Mouse (Mus musculus) hindbrain, embryonic 10.5 days (tissue): ENCODE results near the gene Endod1. TPM values are rescaled to one million over a fixed set of nuclear protein-coding genes. Genes with fewer than 3 reads are reported as not detected.

Experiments used
- DNase-seq: peaks from one replicate; pipeline ENCODE4 v3.0.0-alpha.2; 2017; ENCODE audit warnings: low spot score
- H3K27ac ChIP-seq: fragments of 300-500 bp; sonication (generic); 2 replicates; pipeline ENCODE4 v1.5.1; 2016; ENCODE audit warnings: mild to moderate bottlenecking, moderate library complexity
- H3K27me3 ChIP-seq: fragments of 300-500 bp; sonication (generic); 2 replicates; pipeline ENCODE4 v1.6.1; 2016; ENCODE audit warnings: mild to moderate bottlenecking; ENCODE audit not compliant: poor library complexity, insufficient read depth, severe bottlenecking
- H3K36me3 ChIP-seq: fragments of 300-500 bp; sonication (generic); 2 replicates; pipeline ENCODE4 v1.6.1; 2016; ENCODE audit warnings: mild to moderate bottlenecking, moderate library complexity
- H3K4me1 ChIP-seq: fragments of 300-500 bp; sonication (generic); replicated peaks from 2 replicates; pipeline ENCODE4 v1.6.1; 2016; ENCODE audit warnings: mild to moderate bottlenecking
- H3K4me3 ChIP-seq: fragments of 300-500 bp; sonication (generic); 2 replicates; pipeline ENCODE4 v1.5.1; 2016; ENCODE audit warnings: mild to moderate bottlenecking, moderate library complexity
- H3K9me3 ChIP-seq: fragments of 300-500 bp; sonication (generic); 2 replicates; pipeline ENCODE4 v1.6.1; 2016; ENCODE audit warnings: mild to moderate bottlenecking, moderate library complexity
- WGBS: fragments of 180-500 bp; shearing (Covaris S2); methylation state at CpG from one replicate; pipeline ENCODE4 v1.1.7; 2016; 5-methylcytosine and 5-hydroxymethylcytosine counted together
- polyA plus RNA-seq: library from polyadenylated mRNA; unstranded; fragments of >200 nt; fragmentation: Nextera tagmentation; extraction: Ambion mirVana; gene quantifications from 2 replicates; pipeline ENCODE4 v1.2.1, GENCODE M21; 2016

Endod1 gene
- polyA plus RNA-seq, 1 experiment from 2014 or later = 7.1 TPM

DNA sequence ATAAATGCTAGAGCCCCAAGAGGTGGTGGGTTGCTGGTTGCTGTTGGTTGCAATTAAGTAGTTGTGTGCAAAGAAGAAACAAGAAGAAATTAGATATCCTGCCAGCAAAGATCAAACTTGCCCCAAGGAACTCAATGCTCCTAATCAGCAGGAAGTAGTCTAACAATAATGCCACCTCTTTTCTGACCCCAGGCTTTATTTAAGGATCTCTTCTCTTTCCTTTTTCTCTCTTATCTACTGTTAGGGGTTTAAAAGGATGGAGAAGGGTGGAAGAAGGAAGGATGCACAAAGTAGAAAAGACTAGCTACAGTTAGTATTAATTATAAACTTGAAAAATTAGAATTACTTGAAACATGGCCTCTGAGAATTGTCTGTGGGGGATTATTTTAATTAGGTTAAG, 8.9 kb downstream of the Endod1 start:
- no peak overlapping the region for H3K27ac ChIP-seq
- DNase-seq = no peak
- H3K4me1 ChIP-seq = no peaks in the 10 kb centered on the region
- peaks cover 4% of the 10 kb centered on the region; the same call in 1 of the 2 replicates for H3K9me3 ChIP-seq
- no peaks in the 10 kb centered on the region for H3K27me3 ChIP-seq
- 0 out of 2 replicates have a peak, but pooled peaks cover 3% of the 10 kb centered on the region for H3K36me3 ChIP-seq
- no peak overlapping the region for H3K4me3 ChIP-seq

DNA sequence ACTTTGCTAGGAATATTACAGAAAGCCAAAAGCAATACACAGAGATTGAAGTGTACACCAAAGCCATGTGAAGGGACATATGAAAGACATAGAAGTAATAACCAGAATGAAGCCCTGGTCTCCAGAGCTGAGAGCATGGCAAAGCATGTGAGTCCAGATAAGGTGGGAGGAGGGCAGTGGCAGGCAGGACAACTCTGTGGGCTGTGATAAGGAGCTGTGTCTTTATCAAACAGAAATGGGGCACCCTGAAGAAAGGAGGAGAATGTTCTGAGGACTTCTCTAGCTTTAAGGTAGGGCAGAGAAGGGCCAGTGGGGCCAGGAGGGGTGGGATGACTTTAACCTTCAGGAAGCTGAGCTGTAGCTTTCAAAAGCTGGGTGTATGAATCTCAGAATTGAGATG, 12.0 kb downstream of the Endod1 start:
- H3K9me3 ChIP-seq = peaks cover 4% of the 10 kb centered on the region; the same call in 1 of the 2 replicates
- H3K36me3 ChIP-seq = 0 out of 2 replicates have a peak, but pooled peaks cover 3% of the 10 kb centered on the region
- H3K4me1 ChIP-seq = no peaks in the 10 kb centered on the region
- no peaks in the 10 kb centered on the region for H3K27me3 ChIP-seq
- H3K27ac ChIP-seq = no peak overlapping the region
- DNase-seq = no peak
- H3K4me3 ChIP-seq = no peak overlapping the region

DNA sequence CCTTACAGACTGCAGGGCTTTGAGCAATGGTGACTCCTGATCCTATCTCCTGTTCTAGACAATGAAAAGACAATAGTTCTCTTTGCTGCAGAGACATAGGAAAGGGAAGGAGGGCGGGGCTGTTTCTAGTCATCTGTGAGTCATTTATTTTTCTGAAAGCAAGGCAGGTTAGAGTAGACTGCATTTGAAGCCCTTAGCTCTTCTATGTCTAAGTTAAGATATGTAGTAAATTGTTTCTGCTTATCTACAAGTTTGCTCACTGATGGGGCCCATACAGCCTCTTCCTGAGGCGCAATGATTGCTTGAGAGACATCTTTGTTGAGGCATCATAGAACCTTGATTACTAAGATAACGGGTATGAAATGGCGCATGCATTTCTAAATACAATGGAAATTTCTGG, 13.5 kb downstream of the Endod1 start:
- WGBS = 90% methylated on average over 4 of the region's 4 CpGs
- no peaks in the 10 kb centered on the region for H3K27me3 ChIP-seq
- 0 out of 2 replicates have a peak, but pooled peaks cover 3% of the 10 kb centered on the region for H3K36me3 ChIP-seq
- H3K4me1 ChIP-seq = no peaks in the 10 kb centered on the region
- H3K9me3 ChIP-seq = peaks cover 4% of the 10 kb centered on the region; the same call in 1 of the 2 replicates
- no peak overlapping the region for H3K27ac ChIP-seq
- H3K4me3 ChIP-seq = no peak overlapping the region
- DNase-seq = no peak

DNA sequence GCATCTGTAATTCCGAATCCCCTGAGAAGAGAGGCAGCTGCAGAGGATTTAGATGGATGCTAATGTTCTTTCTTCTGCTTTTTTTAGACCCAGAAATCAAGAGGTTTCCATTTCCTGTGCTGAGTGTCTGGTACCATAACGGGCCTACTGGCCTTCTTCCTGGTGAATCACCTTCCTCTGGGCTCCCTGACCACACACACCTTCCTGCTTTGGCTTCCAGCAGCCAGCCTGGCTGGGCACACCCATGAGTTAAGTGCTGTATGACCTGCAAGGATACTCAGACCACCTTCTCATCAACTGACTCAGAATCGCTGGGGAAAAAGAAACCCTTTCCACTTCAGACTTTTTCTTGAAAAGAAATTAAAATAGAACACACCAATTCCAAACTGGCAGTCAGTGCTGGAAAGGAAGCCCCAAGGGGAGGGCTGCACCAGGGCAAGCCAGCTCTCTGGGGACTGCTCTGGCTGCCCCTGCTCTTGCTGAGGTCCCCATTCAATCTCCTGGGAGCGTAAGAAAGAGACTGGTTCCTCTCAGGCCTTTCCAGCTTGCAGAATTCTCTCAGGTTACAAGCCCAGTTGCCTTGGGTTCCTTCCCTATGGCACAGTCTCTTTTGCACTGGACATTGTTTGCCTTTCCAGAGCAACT, 15.7 kb downstream of the Endod1 start:
- Histone ChIP-seq H3K4me3 (no peak overlapping the region), H3K27ac (0 out of 2 replicates have a peak overlapping the region, but pooled peaks have one; percentile 40), H3K36me3 (0 out of 2 replicates have a peak, but pooled peaks cover 3% of the 10 kb centered on the region), H3K4me1 (no peaks in the 10 kb centered on the region), H3K9me3 (peaks cover 4% of the 10 kb centered on the region; the same call in 1 of the 2 replicates), H3K27me3 (no peaks in the 10 kb centered on the region)
- DNase-seq = no peak
- 68% methylated on average over 4 of the region's 4 CpGs for WGBS

DNA sequence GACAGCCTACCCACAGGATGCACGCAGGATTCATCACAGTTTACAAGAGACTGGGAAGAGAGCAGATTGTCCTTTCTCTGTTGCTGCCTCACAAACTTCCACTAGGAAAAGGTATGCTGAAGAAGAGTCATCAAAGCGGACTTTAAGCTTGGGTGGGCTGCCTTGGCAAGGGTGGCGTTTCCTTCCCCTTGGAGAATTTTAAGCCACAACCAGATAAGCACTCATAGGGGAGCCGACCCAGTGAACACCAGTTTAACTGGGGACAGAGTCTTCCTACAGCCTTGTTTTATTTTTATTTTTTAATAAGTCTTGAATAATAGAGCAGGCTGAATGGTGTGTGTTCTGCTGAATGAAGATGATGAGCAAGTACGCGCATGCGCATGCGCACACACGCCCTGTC, 16.6 kb downstream of the Endod1 start:
- H3K36me3 ChIP-seq = 0 out of 2 replicates have a peak, but pooled peaks cover 3% of the 10 kb centered on the region
- peaks cover 4% of the 10 kb centered on the region; the same call in 1 of the 2 replicates for H3K9me3 ChIP-seq
- H3K27me3 ChIP-seq = no peaks in the 10 kb centered on the region
- no peak for DNase-seq
- no peak overlapping the region for H3K4me3 ChIP-seq
- H3K4me1 ChIP-seq = no peaks in the 10 kb centered on the region
- no peak overlapping the region for H3K27ac ChIP-seq
- WGBS = 95% methylated on average over 9 of the region's 9 CpGs

DNA sequence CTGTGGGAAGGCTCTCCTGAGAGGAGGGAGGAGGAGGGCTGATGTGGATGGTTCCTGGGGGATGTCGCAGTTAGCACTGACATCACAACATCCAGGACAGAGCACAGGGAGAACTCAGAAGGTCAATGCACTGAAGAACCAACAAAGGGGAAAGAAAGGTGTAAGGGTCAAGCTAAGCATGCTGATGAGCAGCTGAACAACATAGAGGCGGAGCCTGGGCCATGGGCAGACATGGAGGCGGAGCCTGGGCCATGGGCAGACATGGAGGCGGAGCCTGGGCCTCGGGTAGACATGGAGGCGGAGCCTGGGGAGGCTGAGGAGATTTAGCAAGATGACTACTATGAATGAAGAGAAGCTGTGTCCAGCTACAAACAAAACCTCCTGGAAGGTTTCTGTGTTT, 17.8 kb downstream of the Endod1 start:
- no peaks in the 10 kb centered on the region for H3K9me3 ChIP-seq
- H3K4me1 ChIP-seq = no peaks in the 10 kb centered on the region
- H3K4me3 ChIP-seq = no peak overlapping the region
- 81% methylated on average over 6 of the region's 6 CpGs for WGBS
- no peak for DNase-seq
- no peaks in the 10 kb centered on the region for H3K36me3 ChIP-seq
- H3K27me3 ChIP-seq = no peaks in the 10 kb centered on the region
- no peak overlapping the region for H3K27ac ChIP-seq

DNA sequence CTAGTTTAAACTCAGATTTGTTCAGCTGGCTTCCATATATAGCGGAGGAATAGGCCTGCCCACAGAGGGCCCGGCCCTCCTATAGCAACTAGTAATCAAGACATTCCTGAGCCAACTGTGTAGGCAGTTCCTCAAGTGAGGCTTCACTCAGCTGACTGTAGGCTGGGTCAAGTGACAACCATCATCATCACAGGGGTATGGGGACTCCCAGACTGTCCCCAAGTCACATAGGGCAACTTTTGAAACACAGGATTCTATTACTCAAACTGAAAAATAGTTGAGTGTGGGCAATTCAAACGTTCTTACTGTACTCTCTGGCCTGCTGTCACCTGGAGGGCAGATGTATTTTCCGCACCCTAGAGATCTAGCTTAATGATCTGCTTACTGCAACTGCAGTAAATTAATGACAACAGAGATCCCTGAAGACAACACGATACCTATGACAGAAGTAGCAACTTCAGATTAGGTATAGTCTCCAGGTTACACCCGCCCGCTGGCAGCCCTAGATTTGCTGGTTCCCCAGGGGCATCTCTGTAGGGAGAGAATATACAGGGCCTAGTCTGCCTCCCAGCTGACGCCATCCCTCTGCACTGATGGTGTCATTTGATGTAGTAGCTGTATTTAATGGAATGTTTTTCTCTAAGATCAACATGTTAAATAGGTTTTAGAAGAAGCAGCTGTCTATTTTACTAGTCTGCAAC, 19.1 kb downstream of the Endod1 start:
- no peak for DNase-seq

DNA sequence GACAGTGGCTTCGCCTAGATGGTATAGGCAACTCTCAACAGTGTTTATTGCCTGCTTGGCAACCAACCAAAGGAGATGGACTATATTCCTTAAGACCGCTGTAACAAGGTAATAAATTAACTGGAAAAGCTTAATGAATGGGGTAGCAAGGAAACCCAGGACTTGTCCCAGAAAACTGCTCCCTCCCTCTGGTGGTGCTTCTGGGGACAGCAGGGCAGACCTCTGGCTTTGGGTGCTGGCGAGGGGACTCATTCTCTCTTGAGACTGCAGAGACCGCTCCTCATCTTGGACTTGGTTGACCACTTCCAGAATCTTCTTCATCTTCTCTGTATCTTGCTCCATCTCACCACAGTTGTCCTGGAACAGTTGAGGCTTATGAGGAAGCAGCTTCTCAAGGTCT, 24.3 kb downstream of the Endod1 start:
- Histone ChIP-seq H3K27ac (no peak overlapping the region), H3K4me3 (no peak overlapping the region), H3K36me3 (no peaks in the 10 kb centered on the region), H3K4me1 (peaks cover 7% of the 10 kb centered on the region), H3K27me3 (no peaks in the 10 kb centered on the region), H3K9me3 (no peaks in the 10 kb centered on the region)
- no peak for DNase-seq
- 89% methylated on average over 4 of the region's 4 CpGs for WGBS

More for the DNA sequence above, 19.1 kb downstream of the Endod1 start:
- no peaks in the 10 kb centered on the region for H3K27me3 ChIP-seq
- no peak overlapping the region for H3K4me3 ChIP-seq
- no peak overlapping the region for H3K27ac ChIP-seq
- H3K36me3 ChIP-seq = no peaks in the 10 kb centered on the region
- H3K4me1 ChIP-seq = no peaks in the 10 kb centered on the region
- no peaks in the 10 kb centered on the region for H3K9me3 ChIP-seq
- WGBS = 87% methylated on average over 8 of the region's 8 CpGs

DNA sequence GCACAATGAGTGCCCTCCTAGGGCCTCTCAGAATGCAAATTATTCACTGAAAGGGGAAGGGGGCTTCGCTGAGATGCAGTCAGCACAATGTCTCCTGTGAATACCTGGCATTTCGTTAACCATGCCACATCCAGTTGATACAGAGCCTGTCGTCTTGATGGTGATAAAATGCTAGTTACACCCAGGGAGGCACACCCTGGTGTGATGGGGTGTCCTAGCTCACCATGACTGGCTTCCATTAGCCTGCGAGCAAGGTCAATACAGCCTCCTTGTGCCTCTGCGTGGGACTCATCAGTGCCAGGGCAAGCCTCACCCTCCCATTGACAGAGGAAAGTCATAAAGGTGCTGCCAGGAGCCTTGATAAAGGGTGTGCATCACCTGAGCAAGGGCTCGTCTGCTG, 26.5 kb downstream of the Endod1 start:
- H3K27ac ChIP-seq = no peak overlapping the region
- H3K36me3 ChIP-seq = no peaks in the 10 kb centered on the region
- 66% methylated on average over 6 of the region's 6 CpGs for WGBS
- H3K4me3 ChIP-seq = no peak overlapping the region
- DNase-seq = no peak
- H3K4me1 ChIP-seq = peaks cover 7% of the 10 kb centered on the region
- no peaks in the 10 kb centered on the region for H3K9me3 ChIP-seq
- H3K27me3 ChIP-seq = no peaks in the 10 kb centered on the region

DNA sequence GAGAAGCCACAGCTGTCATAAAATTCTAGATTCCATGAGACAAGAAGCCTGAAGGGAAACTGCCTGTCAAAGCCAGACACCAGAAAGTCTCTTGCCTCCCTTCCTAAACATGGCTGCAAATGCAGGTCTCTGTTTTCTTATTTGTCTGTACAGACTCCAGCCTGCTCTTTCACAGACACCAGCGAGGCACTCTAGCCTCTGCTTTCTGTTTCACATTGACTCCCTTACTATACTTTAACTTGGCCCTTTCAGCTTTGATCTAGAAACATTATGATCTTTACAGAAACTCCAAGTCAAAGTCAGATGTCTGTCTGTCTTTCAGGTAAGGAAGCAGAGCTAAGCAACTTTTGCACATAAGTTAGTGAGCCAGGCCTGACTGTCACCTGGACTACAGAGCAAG, 29.0 kb downstream of the Endod1 start:
- Histone ChIP-seq H3K27ac (no peak overlapping the region), H3K27me3 (no peaks in the 10 kb centered on the region), H3K9me3 (no peaks in the 10 kb centered on the region), H3K4me3 (no peak overlapping the region), H3K4me1 (peaks cover 7% of the 10 kb centered on the region), H3K36me3 (no peaks in the 10 kb centered on the region)
- WGBS = 80% methylated on average over 1 of the region's 1 CpGs
- no peak for DNase-seq

DNA sequence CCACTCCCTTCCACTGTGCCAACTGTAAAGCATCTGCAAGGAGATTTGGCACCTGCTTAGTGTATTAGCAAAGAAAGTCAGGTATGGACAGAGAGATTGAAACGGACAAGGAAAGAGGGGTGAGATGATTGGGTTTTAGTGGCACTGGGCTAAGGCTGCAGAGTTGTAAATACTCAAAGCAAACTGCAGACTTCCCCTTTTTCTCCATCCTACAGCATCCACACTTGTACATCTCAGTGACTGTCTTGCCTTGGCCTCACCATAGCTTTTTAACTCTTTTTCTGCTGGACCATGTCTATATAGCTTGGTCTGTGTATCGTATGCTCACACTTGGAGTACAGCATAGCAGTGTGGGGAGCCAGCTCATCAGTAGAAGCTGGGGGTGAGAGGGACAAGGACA, 30.5 kb downstream of the Endod1 start:
- Histone ChIP-seq H3K27ac (no peak overlapping the region), H3K9me3 (no peaks in the 10 kb centered on the region), H3K4me3 (no peak overlapping the region), H3K36me3 (no peaks in the 10 kb centered on the region), H3K4me1 (peaks cover 7% of the 10 kb centered on the region), H3K27me3 (no peaks in the 10 kb centered on the region)
- 76% methylated on average over 2 of the region's 2 CpGs for WGBS
- DNase-seq = no peak

DNA sequence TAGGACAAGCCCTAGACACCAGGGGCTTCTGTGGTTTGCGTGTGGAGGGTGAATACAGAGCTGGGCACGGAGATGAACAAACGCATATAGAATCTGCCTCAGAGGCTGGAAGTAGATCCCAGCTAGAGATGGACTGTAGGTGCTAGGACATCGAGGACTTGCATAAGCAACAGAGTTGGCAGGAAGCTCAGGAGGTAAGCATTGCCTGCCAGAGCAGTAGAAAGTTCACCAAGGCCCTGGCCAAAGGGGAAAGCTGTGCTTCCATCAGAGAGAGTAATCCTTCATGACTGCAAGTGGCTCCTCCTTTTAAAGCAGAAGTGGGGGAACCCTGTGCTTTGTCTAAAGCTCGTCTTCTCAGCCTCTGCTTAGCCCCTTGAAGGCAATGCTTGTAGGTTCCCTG, 31.9 kb downstream of the Endod1 start:
- Histone ChIP-seq H3K27me3 (no peaks in the 10 kb centered on the region), H3K27ac (no peak overlapping the region), H3K36me3 (no peaks in the 10 kb centered on the region), H3K4me3 (no peak overlapping the region), H3K9me3 (no peaks in the 10 kb centered on the region), H3K4me1 (no peaks in the 10 kb centered on the region)
- DNase-seq = no peak
- WGBS = 82% methylated on average over 5 of the region's 5 CpGs

DNA sequence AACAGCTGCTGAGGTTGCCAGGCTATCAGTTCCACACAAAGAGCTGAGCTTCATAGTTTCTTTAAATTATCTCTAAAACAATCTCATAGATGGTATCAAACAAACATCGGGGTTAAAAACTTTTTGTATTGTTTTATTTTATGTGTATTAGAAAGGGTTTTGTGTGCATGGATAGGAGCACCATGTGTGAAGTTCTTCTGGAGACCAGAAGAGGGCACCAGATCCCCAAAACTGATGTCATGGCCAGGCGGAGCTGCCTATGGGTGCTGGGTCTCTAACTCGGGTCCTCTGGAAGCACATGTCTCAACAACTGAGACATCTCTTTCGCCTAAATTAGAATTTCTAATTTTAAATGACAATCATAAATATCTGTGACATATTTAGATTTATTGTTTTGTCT, 32.9 kb downstream of the Endod1 start:
- Histone ChIP-seq H3K9me3 (no peaks in the 10 kb centered on the region), H3K36me3 (no peaks in the 10 kb centered on the region), H3K4me3 (no peak overlapping the region), H3K27me3 (no peaks in the 10 kb centered on the region), H3K4me1 (no peaks in the 10 kb centered on the region), H3K27ac (no peak overlapping the region)
- peak; percentile 15 for DNase-seq
- 55% methylated on average over 4 of the region's 4 CpGs for WGBS
